Mouse (Mus musculus) myocyte (in vitro differentiated cells): Measurements from ENCODE around the gene Ranbp17. TPM values are rescaled to one million over a fixed set of nuclear protein-coding genes. Genes with fewer than 3 reads are reported as not detected.

Experiments used
- H3K27me3 ChIP-seq: one replicate; pipeline ENCODE4 v1.6.1; 2011; ENCODE audit not compliant: control insufficient read depth, insufficient read depth, insufficient read length
- H3K36me3 ChIP-seq: one replicate; pipeline ENCODE4 v1.6.1; 2011; ENCODE audit not compliant: control insufficient read depth, insufficient read depth
- H3K4me2 ChIP-seq: one replicate; pipeline ENCODE4 v1.6.1; 2011; ENCODE audit warnings: low read depth, control low read depth
- H3K4me3 ChIP-seq: one replicate; pipeline ENCODE4 v1.5.1; 2011; ENCODE audit warnings: mild to moderate bottlenecking, control low read depth, moderate library complexity
- H3K79me2 ChIP-seq: one replicate; pipeline ENCODE4 v1.6.1; 2011; ENCODE audit not compliant: control insufficient read depth, insufficient read depth
- H3ac ChIP-seq: one replicate; pipeline ENCODE4 v1.6.1; 2011; ENCODE audit not compliant: control insufficient read depth, insufficient read length
- CEBPB ChIP-seq: IDR thresholded peaks from 2 replicates; pipeline ENCODE4 v1.6.1; 2011; ENCODE audit warnings: mild to moderate bottlenecking, moderate library complexity; ENCODE audit not compliant: poor library complexity, insufficient read depth, severe bottlenecking
- E2F4 ChIP-seq: IDR thresholded peaks from one replicate; pipeline ENCODE4 v1.6.1; 2011; ENCODE audit warnings: mild to moderate bottlenecking, control low read depth, moderate library complexity; ENCODE audit not compliant: insufficient read depth
- MAX ChIP-seq: IDR thresholded peaks from one replicate; pipeline ENCODE4 v1.6.1; 2011; ENCODE audit warnings: low read depth, mild to moderate bottlenecking, control low read depth
- MYOD1 ChIP-seq, 3 experiments: IDR thresholded peaks; one replicate each; pipeline ENCODE4 v1.6.1; 2011; ENCODE audit warnings: control low read depth in 2 of 3, low read depth in 2 of 3, mild to moderate bottlenecking in 2 of 3, moderate library complexity in 1 of 3; ENCODE audit not compliant: insufficient read length in 2 of 3, control insufficient read depth in 1 of 3
- MYOG ChIP-seq, 3 experiments: IDR thresholded peaks; one replicate each; pipeline ENCODE4 v1.6.1; 2011; ENCODE audit warnings: control low read depth in 2 of 3, low read depth in 2 of 3, mild to moderate bottlenecking in 2 of 3; ENCODE audit not compliant: insufficient read length in 2 of 3, control insufficient read depth in 1 of 3, insufficient read depth in 1 of 3
- POLR2A ChIP-seq: IDR thresholded peaks from one replicate; pipeline ENCODE4 v1.6.1; 2011; ENCODE audit warnings: low read depth, mild to moderate bottlenecking, control low read depth, moderate library complexity; ENCODE audit not compliant: insufficient read length
- POLR2AphosphoS2 ChIP-seq: IDR thresholded peaks from one replicate; pipeline ENCODE4 v1.6.1; 2011; ENCODE audit warnings: low read depth, control low read depth; ENCODE audit not compliant: insufficient read length
- REST ChIP-seq: IDR thresholded peaks from one replicate; pipeline ENCODE4 v1.6.1; 2011; ENCODE audit warnings: mild to moderate bottlenecking, control low read depth, moderate library complexity; ENCODE audit not compliant: insufficient read depth, insufficient read length
- SRF ChIP-seq: IDR thresholded peaks from one replicate; pipeline ENCODE4 v1.6.1; 2011; ENCODE audit warnings: low read depth; ENCODE audit not compliant: control insufficient read depth, insufficient read length
- TCF12 ChIP-seq: IDR thresholded peaks from one replicate; pipeline ENCODE4 v1.6.1; 2011; ENCODE audit warnings: mild to moderate bottlenecking, control low read depth; ENCODE audit not compliant: poor library complexity, insufficient read depth, severe bottlenecking
- TCF3 ChIP-seq: IDR thresholded peaks from one replicate; pipeline ENCODE4 v1.6.1; 2011; ENCODE audit warnings: low read depth, control low read depth; ENCODE audit not compliant: insufficient read length
- USF1 ChIP-seq: IDR thresholded peaks from one replicate; pipeline ENCODE4 v1.6.1; 2011; ENCODE audit warnings: low read depth, mild to moderate bottlenecking, control low read depth, moderate library complexity
- polyA plus RNA-seq: library from polyadenylated mRNA; unstranded; fragments of >200 nt; fragmentation: generic; extraction: Trizol; gene quantifications from one replicate; pipeline ENCODE4 v1.2.1, GENCODE M21; 2012; ENCODE audit warnings: missing spikeins

The Ranbp17 gene
- polyA plus RNA-seq, 1 experiment, result not detected

DNA sequence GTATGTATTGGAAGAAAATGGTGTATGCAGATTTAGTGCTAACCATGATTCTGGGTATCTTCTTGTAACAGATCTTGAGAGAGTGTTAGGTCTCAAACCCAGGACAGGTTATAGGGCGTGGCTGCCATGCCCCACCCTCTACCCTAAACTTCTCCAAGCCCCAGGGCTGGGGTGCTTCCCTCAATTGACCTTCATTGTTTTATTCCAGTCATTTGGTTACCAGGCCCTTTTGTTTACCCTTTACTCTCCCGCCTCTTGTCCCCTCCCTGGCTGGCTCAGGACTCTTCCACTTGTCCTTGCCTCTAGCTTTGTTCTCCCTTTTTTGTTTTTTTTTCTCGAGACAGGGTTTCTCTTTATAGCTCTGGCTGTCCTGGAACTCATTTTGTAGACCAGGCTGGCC is 20.0 kb upstream of the Ranbp17 start:
- no peak overlapping the region for H3ac ChIP-seq
- TF ChIP-seq E2F4 (no peak), TCF12 (no peak), MAX (no peak), USF1 (no peak), MYOD1 (IDR thresholded peaks at IDR 0.05; ENCODE audit: control insufficient read depth in 1 of 3, insufficient read length in 2 of 3, low read depth in 2 of 3) (no peak), SRF (no peak), MYOG (IDR thresholded peaks at IDR 0.05; ENCODE audit: control insufficient read depth in 1 of 3, insufficient read depth in 1 of 3, insufficient read length in 2 of 3, low read depth in 2 of 3) (no peak), POLR2AphosphoS2 (no peak), REST (no peak), CEBPB (no peak), TCF3 (no peak), POLR2A (no peak)
- H3K4me3 ChIP-seq, result no peak overlapping the region
- no peaks in the 10 kb centered on the region for H3K79me2 ChIP-seq
- H3K27me3 ChIP-seq, result no peaks in the 10 kb centered on the region
- no peaks in the 10 kb centered on the region for H3K36me3 ChIP-seq
- H3K4me2 ChIP-seq, result no peak overlapping the region

DNA sequence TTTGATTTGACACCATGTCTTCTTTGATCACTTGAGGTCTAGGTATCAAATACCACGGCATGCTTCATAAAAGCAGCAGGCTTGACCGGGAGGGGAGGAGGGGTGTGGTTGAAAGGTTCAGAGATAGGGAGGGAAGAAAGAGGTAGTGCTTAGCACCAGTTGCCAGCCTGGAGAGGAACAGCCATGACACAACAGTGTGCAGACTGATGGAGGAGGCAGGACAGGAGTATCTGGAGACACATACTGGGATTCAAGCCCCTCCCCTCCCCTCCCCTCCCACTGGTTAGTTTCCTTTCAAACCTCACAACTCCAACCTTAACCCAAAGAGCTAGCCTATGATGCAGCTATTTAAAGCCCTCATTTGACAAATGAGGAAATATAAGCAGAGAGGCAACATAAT is 16.0 kb upstream of the Ranbp17 start:
- Histone ChIP-seq H3ac (no peak overlapping the region), H3K79me2 (no peaks in the 10 kb centered on the region), H3K36me3 (no peaks in the 10 kb centered on the region), H3K27me3 (no peaks in the 10 kb centered on the region), H3K4me2 (no peak overlapping the region), H3K4me3 (no peak overlapping the region)
- no peak for TF ChIP-seq POLR2AphosphoS2
- no peak for TF ChIP-seq CEBPB
- TF ChIP-seq SRF, result no peak
- TF ChIP-seq USF1, result no peak
- TF ChIP-seq E2F4, result no peak
- TF ChIP-seq POLR2A, result no peak
- no peak for TF ChIP-seq TCF12
- TF ChIP-seq MYOD1 (IDR thresholded peaks at IDR 0.05; ENCODE audit: control insufficient read depth in 1 of 3, insufficient read length in 2 of 3, low read depth in 2 of 3), result no peak

DNA sequence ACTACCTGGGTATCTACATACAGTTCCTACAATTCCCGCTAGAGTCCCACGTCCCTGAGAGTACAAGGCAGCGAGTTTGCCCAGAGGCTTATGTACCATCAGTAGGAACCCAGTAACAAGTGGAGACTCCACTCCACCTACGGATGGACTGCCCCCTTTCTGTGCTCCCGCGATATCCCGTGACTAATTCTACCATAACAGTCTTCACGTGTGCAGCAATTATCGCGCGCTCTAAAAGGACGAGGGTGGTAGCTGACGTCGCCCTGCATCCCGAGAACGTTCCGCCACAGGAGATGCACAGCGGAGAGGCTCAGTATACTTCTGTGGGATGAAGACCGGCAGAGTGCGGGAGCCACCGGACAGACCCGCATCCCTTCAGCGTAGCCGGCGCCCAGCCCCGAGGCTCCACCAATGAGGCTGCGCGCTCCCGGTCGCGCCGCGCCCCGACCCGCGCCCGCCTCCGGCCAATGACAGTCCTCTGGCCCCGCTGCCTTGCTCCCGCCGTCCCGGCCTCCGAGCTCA is 631 bp downstream of the Ranbp17 start:
- H3K36me3 ChIP-seq, result no peaks in the 10 kb centered on the region
- TF ChIP-seq MYOG (IDR thresholded peaks at IDR 0.05; ENCODE audit: control insufficient read depth in 1 of 3, insufficient read depth in 1 of 3, insufficient read length in 2 of 3, low read depth in 2 of 3) (no peak), MYOD1 (IDR thresholded peaks at IDR 0.05; ENCODE audit: control insufficient read depth in 1 of 3, insufficient read length in 2 of 3, low read depth in 2 of 3) (no peak), MAX (no peak), POLR2A (no peak), REST (no peak), TCF3 (no peak), CEBPB (no peak), POLR2AphosphoS2 (no peak), SRF (no peak)
- no peak overlapping the region for H3K4me3 ChIP-seq
- H3ac ChIP-seq, result no peak overlapping the region
- H3K27me3 ChIP-seq, result no peaks in the 10 kb centered on the region
- H3K79me2 ChIP-seq, result no peaks in the 10 kb centered on the region
- no peak overlapping the region for H3K4me2 ChIP-seq

DNA sequence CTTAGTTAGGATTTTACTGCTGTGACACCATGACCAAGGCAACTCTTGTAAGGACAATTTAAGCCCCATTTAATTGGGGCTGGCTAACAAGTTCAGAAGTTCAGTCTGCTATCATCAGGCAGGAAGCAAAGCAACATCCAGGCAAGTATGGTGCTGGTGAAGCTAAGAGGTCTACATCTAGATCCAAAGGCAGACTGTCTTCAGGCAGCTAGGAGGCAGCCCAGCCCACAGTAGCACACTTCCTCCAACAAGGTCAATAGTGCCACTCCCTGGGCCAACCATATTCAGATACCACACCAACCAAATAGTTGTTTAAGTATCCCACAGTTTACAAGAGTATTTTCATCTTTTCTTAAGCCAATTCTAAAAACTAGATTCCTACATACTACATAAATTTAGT is 4.1 kb downstream of the Ranbp17 start:
- no peaks in the 10 kb centered on the region for H3K79me2 ChIP-seq
- TF ChIP-seq E2F4 (no peak), REST (no peak), TCF12 (no peak), CEBPB (no peak), MYOG (IDR thresholded peaks at IDR 0.05; ENCODE audit: control insufficient read depth in 1 of 3, insufficient read depth in 1 of 3, insufficient read length in 2 of 3, low read depth in 2 of 3) (no peak), POLR2A (no peak), USF1 (no peak), TCF3 (no peak), MYOD1 (IDR thresholded peaks at IDR 0.05; ENCODE audit: control insufficient read depth in 1 of 3, insufficient read length in 2 of 3, low read depth in 2 of 3) (no peak), POLR2AphosphoS2 (no peak), SRF (no peak), MAX (no peak)
- no peak overlapping the region for H3ac ChIP-seq
- no peak overlapping the region for H3K4me3 ChIP-seq
- no peaks in the 10 kb centered on the region for H3K27me3 ChIP-seq
- H3K4me2 ChIP-seq, result no peak overlapping the region
- no peaks in the 10 kb centered on the region for H3K36me3 ChIP-seq

DNA sequence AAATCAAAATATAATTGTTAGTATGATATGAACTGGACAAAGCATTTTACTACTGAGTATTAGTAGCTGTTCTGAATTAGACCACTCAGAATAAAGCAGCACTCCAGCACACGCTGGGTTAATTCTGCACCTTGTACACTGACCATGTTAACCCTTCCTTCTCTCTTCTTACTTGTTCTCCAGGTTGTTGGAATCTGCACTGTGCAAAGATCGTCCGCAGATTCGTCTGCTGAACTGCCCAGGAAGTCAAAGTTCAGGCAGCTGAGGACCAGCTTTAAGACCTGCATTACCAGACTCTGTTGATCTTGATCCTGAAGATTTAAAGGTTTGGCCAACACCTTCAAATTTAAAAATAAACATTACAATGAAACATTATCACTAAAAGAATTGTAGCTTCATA is 27.8 kb downstream of the Ranbp17 start:
- H3K36me3 ChIP-seq, result no peaks in the 10 kb centered on the region
- TF ChIP-seq MYOG (IDR thresholded peaks at IDR 0.05; ENCODE audit: control insufficient read depth in 1 of 3, insufficient read depth in 1 of 3, insufficient read length in 2 of 3, low read depth in 2 of 3), result no peak
- H3K27me3 ChIP-seq, result no peaks in the 10 kb centered on the region
- no peaks in the 10 kb centered on the region for H3K79me2 ChIP-seq
- H3K4me3 ChIP-seq, result no peak overlapping the region
- H3ac ChIP-seq, result no peak overlapping the region
- H3K4me2 ChIP-seq, result no peak overlapping the region
